Mouse (Mus musculus) heart, embryonic 11.5 days (tissue): ENCODE results near the gene Parn. TPM values are rescaled to one million over a fixed set of nuclear protein-coding genes. Genes with fewer than 3 reads are reported as not detected.

Source experiments
- ATAC-seq: fragments of 200-750 bp; cut with Nextera tagmentation; replicated peaks from 2 replicates; pipeline ENCODE4 v1.8.0; 2017; ENCODE audit warnings: moderate library complexity; ENCODE audit not compliant: insufficient number of reproducible peaks, low FRiP score, low TSS enrichment
- H3K27ac ChIP-seq: fragments of 300-500 bp; sonication (generic); 2 replicates; pipeline ENCODE4 v1.5.1; 2014; ENCODE audit warnings: mild to moderate bottlenecking, low read depth, low read length
- H3K27me3 ChIP-seq: fragments of 300-500 bp; sonication (generic); 2 replicates; pipeline ENCODE4 v1.6.1; 2014; ENCODE audit warnings: mild to moderate bottlenecking, low read length, mixed read lengths; ENCODE audit not compliant: control insufficient read depth, insufficient read depth
- H3K36me3 ChIP-seq: fragments of 300-500 bp; sonication (generic); 2 replicates; pipeline ENCODE4 v1.6.1; 2014; ENCODE audit warnings: mild to moderate bottlenecking, low read length, moderate library complexity, mixed read lengths; ENCODE audit not compliant: control insufficient read depth, insufficient read depth
- H3K4me1 ChIP-seq: fragments of 300-500 bp; sonication (generic); 2 replicates; pipeline ENCODE4 v1.6.1; 2014; ENCODE audit warnings: low read length; ENCODE audit not compliant: control insufficient read depth, insufficient read depth
- H3K4me2 ChIP-seq: fragments of 300-500 bp; sonication (generic); 2 replicates; pipeline ENCODE4 v1.6.1; 2014; ENCODE audit warnings: mild to moderate bottlenecking, moderate library complexity
- H3K4me3 ChIP-seq: fragments of 300-500 bp; sonication (generic); 2 replicates; pipeline ENCODE4 v1.5.1; 2014; ENCODE audit warnings: low read depth, low read length
- H3K9ac ChIP-seq: fragments of 300-500 bp; sonication (generic); 2 replicates; pipeline ENCODE4 v1.6.1; 2014; ENCODE audit warnings: mild to moderate bottlenecking, low read depth, low read length, moderate library complexity
- H3K9me3 ChIP-seq: fragments of 300-500 bp; sonication (generic); replicated peaks from 2 replicates; pipeline ENCODE4 v1.6.1; 2016; ENCODE audit warnings: low read length; ENCODE audit not compliant: control insufficient read depth
- WGBS: fragments of 180-500 bp; shearing (Covaris S2); extraction: QIAGEN DNeasy Blood & Tissue Kit; methylation state at CpG from one replicate; pipeline ENCODE4 v1.1.7; 2014; ENCODE audit not compliant: insufficient replicate concordance; 5-methylcytosine and 5-hydroxymethylcytosine counted together
- polyA plus RNA-seq: library from polyadenylated mRNA; unstranded; fragments of >200 nt; fragmentation: Nextera tagmentation; extraction: Ambion mirVana; gene quantifications from 2 replicates; pipeline ENCODE4 v1.2.1, GENCODE M21; 2014

Parn gene
- polyA plus RNA-seq, 1 experiment from 2014 or later = 24.4 TPM

DNA sequence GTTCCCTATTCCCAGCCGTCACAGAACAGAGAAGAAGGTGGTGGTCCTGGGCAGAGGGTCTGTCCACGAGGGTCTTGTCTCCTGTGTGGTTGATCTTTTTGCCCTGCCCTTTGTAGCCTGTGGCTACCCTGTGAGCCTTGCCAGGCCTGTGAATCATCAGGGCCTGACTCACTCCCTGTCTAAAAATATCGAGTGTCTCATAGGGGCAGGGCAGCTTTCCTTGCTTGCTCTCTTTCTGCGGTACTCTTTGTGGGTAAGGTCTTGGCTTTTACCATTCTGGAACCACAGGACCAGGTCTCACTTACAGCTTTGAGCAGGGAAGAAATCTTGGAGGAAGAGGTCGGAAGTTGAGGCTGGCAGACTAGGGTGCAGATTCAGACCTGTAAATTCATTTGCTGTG lies 162.9 kb downstream of the Parn start:
- Histone ChIP-seq H3K4me3 (no peak overlapping the region), H3K9ac (no peak overlapping the region), H3K36me3 (no peaks in the 10 kb centered on the region), H3K4me2 (no peak overlapping the region), H3K27me3 (no peaks in the 10 kb centered on the region), H3K4me1 (no peaks in the 10 kb centered on the region), H3K27ac (no peak overlapping the region), H3K9me3 (no peaks in the 10 kb centered on the region)
- WGBS = 52% methylated on average over 5 of the region's 5 CpGs
- ATAC-seq = no peak

DNA sequence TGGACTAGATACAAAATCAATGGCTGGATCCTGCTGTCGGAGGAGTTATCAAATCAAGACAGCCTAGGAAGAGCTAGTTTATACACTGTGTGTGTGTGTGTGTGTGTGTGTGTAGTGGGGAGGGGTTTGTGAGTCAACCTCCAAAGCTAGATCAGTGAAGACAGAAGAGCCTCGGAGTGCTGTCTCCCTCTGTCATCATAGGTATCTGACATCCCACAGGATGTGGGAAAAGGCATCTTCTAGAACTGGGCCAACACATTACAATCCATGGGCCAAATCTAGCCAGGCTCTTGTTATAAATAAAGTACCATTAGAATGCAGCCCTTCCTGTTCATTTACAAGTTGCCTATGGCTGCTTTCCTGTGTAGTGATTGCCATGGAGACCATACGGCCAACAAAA lies 163.5 kb downstream of the Parn start:
- no peak overlapping the region for H3K9ac ChIP-seq
- H3K36me3 ChIP-seq = no peaks in the 10 kb centered on the region
- H3K4me2 ChIP-seq = no peak overlapping the region
- H3K27me3 ChIP-seq = no peaks in the 10 kb centered on the region
- H3K27ac ChIP-seq = no peak overlapping the region
- H3K4me3 ChIP-seq = no peak overlapping the region
- H3K4me1 ChIP-seq = no peaks in the 10 kb centered on the region
- 86% methylated on average over 3 of the region's 3 CpGs for WGBS
- ATAC-seq = no peak
- no peaks in the 10 kb centered on the region for H3K9me3 ChIP-seq

- Histone ChIP-seq H3K9ac (no peak overlapping the region), H3K9me3 (no peaks in the 10 kb centered on the region), H3K27me3 (no peaks in the 10 kb centered on the region), H3K4me2 (no peak overlapping the region), H3K4me1 (no peaks in the 10 kb centered on the region), H3K27ac (no peak overlapping the region), H3K4me3 (no peak overlapping the region), H3K36me3 (no peaks in the 10 kb centered on the region)
- ATAC-seq = no peak
- 69% methylated on average over 3 of the region's 3 CpGs for WGBS
Observed at GRCm38 (mm10) chr16:13498923-13499322, 169.0 kb downstream of the Parn start.

DNA sequence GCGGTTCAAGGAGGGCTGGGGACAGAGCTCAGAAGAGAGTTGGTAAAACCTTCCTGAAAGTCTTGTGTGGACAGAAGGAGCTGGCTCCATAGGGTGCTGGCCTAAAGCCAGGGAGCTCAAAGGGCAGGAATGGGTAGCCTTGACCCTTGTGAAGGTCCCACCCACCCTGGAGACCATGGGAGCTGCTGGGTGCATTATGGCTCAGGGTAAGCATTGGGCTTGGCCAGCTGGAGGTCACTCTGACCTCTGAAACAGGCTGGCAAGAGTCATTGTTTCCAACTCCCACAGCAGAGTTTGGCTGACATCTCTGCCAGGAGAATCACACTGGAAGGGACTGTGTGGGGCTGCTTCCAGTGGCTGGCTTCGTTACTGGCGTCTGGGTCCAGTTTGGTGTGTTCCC lies 174.0 kb downstream of the Parn start:
- Histone ChIP-seq H3K9ac (no peak overlapping the region), H3K4me3 (no peak overlapping the region), H3K4me1 (no peaks in the 10 kb centered on the region; the same call in 1 of the 2 replicates), H3K27me3 (no peaks in the 10 kb centered on the region), H3K4me2 (no peak overlapping the region), H3K9me3 (no peaks in the 10 kb centered on the region), H3K27ac (no peak overlapping the region), H3K36me3 (no peaks in the 10 kb centered on the region)
- no peak for ATAC-seq
- WGBS = 71% methylated on average over 3 of the region's 3 CpGs

DNA sequence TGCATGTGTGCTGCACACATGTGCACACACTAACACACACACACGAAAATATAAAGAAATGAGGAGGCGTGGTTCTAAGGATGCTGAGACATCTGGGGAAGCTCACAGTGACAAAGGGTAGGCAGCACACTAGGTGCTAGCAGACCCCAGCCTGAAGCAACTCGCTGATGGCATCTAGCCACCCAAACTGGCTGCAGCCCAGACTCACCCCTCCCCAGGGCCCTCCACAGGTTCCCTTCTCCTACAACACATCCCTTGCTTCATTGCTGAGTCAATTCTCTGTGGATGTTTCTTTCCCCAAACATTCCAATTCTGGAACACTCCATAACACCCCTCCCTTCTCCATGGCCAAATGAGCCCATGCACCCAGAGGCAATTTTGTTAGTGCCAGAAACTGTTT lies 175.0 kb downstream of the Parn start:
- Histone ChIP-seq H3K4me2 (no peak overlapping the region), H3K9me3 (no peaks in the 10 kb centered on the region), H3K27me3 (no peaks in the 10 kb centered on the region), H3K4me1 (no peaks in the 10 kb centered on the region; the same call in 1 of the 2 replicates), H3K36me3 (no peaks in the 10 kb centered on the region), H3K27ac (no peak overlapping the region), H3K9ac (no peak overlapping the region), H3K4me3 (no peak overlapping the region)
- 69% methylated on average over 3 of the region's 3 CpGs for WGBS
- no peak for ATAC-seq

DNA sequence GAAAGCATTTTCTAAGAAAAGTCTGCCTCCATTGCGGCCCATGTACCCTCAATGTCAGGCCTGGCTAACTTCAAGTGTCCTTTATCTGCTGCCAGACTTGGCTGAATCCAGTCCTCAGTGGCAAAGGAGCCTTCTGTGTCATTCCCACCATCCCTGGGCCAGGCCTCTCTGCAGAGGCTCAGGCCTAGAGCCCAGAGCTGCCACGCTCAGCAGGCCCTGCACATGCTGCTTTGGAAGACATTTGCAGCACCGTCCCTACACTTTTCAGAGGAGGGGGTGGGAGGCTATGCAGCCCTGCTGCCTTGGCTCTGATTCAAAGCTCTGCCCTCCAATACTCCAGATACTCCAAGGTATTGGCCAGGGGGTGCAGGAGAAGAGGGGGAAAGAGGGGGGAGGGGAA lies 176.2 kb downstream of the Parn start:
- no peak overlapping the region for H3K27ac ChIP-seq
- no peaks in the 10 kb centered on the region for H3K27me3 ChIP-seq
- no peaks in the 10 kb centered on the region for H3K9me3 ChIP-seq
- no peak overlapping the region for H3K4me3 ChIP-seq
- ATAC-seq = 0 out of 2 replicates have a peak, but pooled peaks have one; percentile 10
- H3K9ac ChIP-seq = no peak overlapping the region
- H3K4me1 ChIP-seq = no peaks in the 10 kb centered on the region; the same call in 1 of the 2 replicates
- H3K4me2 ChIP-seq = no peak overlapping the region
- no peaks in the 10 kb centered on the region for H3K36me3 ChIP-seq
- 68% methylated on average over 3 of the region's 3 CpGs for WGBS

Other genes starting within 250 kb of the Parn start
- gene Bfar, start 3.7 kb upstream of the Parn start, polyA plus RNA-seq = 35.9 and 37.2 TPM in 2 replicates
- gene 3110001I22Rik, start 3.8 kb upstream of the Parn start, polyA plus RNA-seq = 3.4 and 4.4 TPM in 2 replicates
- gene Pla2g10, start 62.8 kb upstream of the Parn start, polyA plus RNA-seq = not detected in 2 replicates
- 54.9 and 58.7 TPM in 2 replicates for gene Rrn3, start 112.5 kb upstream of the Parn start, polyA plus RNA-seq
- gene Ntan1, start 150.7 kb upstream of the Parn start, polyA plus RNA-seq = 140 and 149 TPM in 2 replicates
- 64.6 and 74.2 TPM in 2 replicates for gene Pdxdc1, start 235.0 kb upstream of the Parn start, polyA plus RNA-seq
- gene Mpv17l, start 235.0 kb upstream of the Parn start, polyA plus RNA-seq = 1.6 and 2.1 TPM in 2 replicates